In the genomic region with DNA sequence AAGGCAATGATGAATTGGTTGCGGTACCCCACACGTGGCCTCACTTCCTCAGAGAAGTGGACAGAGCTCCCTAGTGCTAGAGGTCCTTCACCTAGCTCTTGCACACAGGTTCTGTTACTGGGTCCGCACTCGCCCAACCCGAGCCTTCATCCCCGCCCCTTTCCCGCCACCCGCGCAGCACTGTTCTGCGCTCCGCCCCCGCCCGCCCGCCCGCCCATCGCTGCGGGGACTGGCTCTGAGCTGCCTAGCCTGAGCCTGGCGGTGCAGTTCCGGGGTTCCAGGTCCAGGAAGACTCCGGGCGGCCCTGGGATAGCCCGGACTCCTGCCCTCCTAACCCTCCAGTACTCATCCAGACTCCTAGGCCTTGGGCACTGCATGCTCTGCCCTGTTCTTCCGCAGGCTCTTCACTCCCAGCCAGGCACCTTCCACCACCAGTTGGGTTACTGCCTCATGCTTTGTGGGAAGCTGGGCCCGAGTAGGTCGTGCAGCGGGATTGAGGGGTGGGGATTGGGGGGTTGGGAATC, we compare ENCODE assay signal across 8 mouse cellular contexts.
A peak's percentile ranks its signal among the peaks of the same experiment; 100 is the strongest.
DNase-seq lines count a peak whose midpoint lies in the region; ATAC-seq and TF ChIP-seq lines count a peak whose summit lies in the region.

No protein-coding gene starts in this region.

- H3K27me3 ChIP-seq in heart, postnatal 0 days (ENCODE audit: control insufficient read depth, insufficient read depth, low read length), result 0 out of 2 replicates have a peak, but pooled peaks cover 3% of the 10 kb centered on the region
- no peaks in the 10 kb centered on the region for H3K27me3 ChIP-seq in neural tube, embryonic 13.5 days

- H3K27ac ChIP-seq in bone marrow macrophage, adult 2 months (ENCODE audit: insufficient read depth, low read depth, low read length), result peak overlapping the region; percentile 53
- no peak overlapping the region for H3K27ac ChIP-seq in heart, postnatal 0 days (ENCODE audit: low read depth)
- H3K27ac ChIP-seq in neural tube, embryonic 13.5 days (replicated peaks), result no peak overlapping the region

- TF ChIP-seq EP300 in heart, postnatal 0 days (IDR thresholded peaks at IDR 0.05; ENCODE audit: low read depth), result no peak

- DNase-seq in CD4-positive, CD25-positive, alpha-beta regulatory T cell, adult 2 months (ENCODE audit: low read depth, low spot score), result peak; percentile 30
- DNase-seq in heart, postnatal 0 days (ENCODE audit: low spot score), result no peak
- peak; percentile 53 to 74 for DNase-seq in kidney, postnatal 4 days
- DNase-seq in lung, adult 18-20 months, result peak; percentile 56 to 67
- peak; percentile 40 for DNase-seq in testis, postnatal 10 days (ENCODE audit: low spot score)

- WGBS in heart, postnatal 0 days, result 6% methylated on average over 20 of the region's 26 CpGs
- 18% methylated on average over 23 of the region's 26 CpGs for WGBS in neural tube, embryonic 13.5 days

- no peaks in the 10 kb centered on the region for H3K36me3 ChIP-seq in heart, postnatal 0 days (replicated peaks; ENCODE audit: control insufficient read depth, insufficient read depth, low read length)
- no peaks in the 10 kb centered on the region for H3K36me3 ChIP-seq in neural tube, embryonic 13.5 days

- no peak for TF ChIP-seq POLR2A in bone marrow macrophage, adult 2 months (IDR thresholded peaks at IDR 0.05; ENCODE audit: borderline replicate concordance, low read depth, low read length)

- peak overlapping the region; percentile 96 for H3K4me3 ChIP-seq in bone marrow macrophage, adult 2 months (ENCODE audit: insufficient read depth, low read length)
- H3K4me3 ChIP-seq in heart, postnatal 0 days (ENCODE audit: low read depth, low read length), result peak overlapping the region; percentile 49
- H3K4me3 ChIP-seq in neural tube, embryonic 13.5 days, result peak overlapping the region; percentile 50

- peak overlapping the region; percentile 75 for H3K4me2 ChIP-seq in heart, postnatal 0 days (ENCODE audit: low read depth, low read length)
- peak overlapping the region; percentile 76 for H3K4me2 ChIP-seq in neural tube, embryonic 13.5 days

- no peaks in the 10 kb centered on the region for H3K9me3 ChIP-seq in heart, postnatal 0 days (replicated peaks; ENCODE audit: control insufficient read depth, low read length)
- no peaks in the 10 kb centered on the region for H3K9me3 ChIP-seq in neural tube, embryonic 13.5 days

- peak; percentile 89 for ATAC-seq in erythroid progenitor cell, adult 5-6 weeks (replicated peaks; ENCODE audit: low FRiP score, poor library complexity, severe bottlenecking)
- peak; percentile 33; the same call in 1 of the 2 replicates for ATAC-seq in heart, postnatal 0 days (ENCODE audit: insufficient read depth, low read depth)
- ATAC-seq in neural tube, embryonic 13.5 days (ENCODE audit: low read depth), result peak; percentile 95

- H3K9ac ChIP-seq in heart, postnatal 0 days (replicated peaks; ENCODE audit: low read depth, low read length), result 0 out of 2 replicates have a peak overlapping the region, but pooled peaks have one; percentile 1
- H3K9ac ChIP-seq in neural tube, embryonic 13.5 days, result peak overlapping the region; percentile 63

- no peak for TF ChIP-seq CTCF in bone marrow macrophage, adult 2 months (IDR thresholded peaks at IDR 0.05; ENCODE audit: low read depth, low read length)
- no peak for TF ChIP-seq CTCF in heart, postnatal 0 days (IDR thresholded peaks at IDR 0.05; ENCODE audit: low read depth)

- H3K4me1 ChIP-seq in bone marrow macrophage, adult 2 months (ENCODE audit: control insufficient read depth, insufficient read depth, low read length), result no peaks in the 10 kb centered on the region
- H3K4me1 ChIP-seq in heart, postnatal 0 days (ENCODE audit: control insufficient read depth, insufficient read depth), result no peaks in the 10 kb centered on the region
- H3K4me1 ChIP-seq in neural tube, embryonic 13.5 days (replicated peaks), result no peaks in the 10 kb centered on the region

Comparison
In these comparisons a context has a peak if more than half of its experiments do, and no peak if none do; other contexts are left out.
1. ATAC-seq: peak in every context shown above with its lines; median percentile 95 in neural tube, embryonic 13.5 days; 89 in erythroid progenitor cell, adult 5-6 weeks; 33 in heart, postnatal 0 days.